Mouse (Mus musculus) gonadal fat pad, adult 2 months (tissue): Measurements from ENCODE around the gene Lrig1. TPM values are rescaled to one million over a fixed set of nuclear protein-coding genes. Genes with fewer than 3 reads are reported as not detected.
"Not testable (repeated sequence)": the region's sequence is repeated elsewhere in the genome, so short reads cannot be mapped to it uniquely, and the experiment has no call there.

ENCODE experiments used
- DNase-seq: peaks from one replicate; pipeline ENCODE4 v3.0.0-alpha.2; 2012; ENCODE audit warnings: low read depth
- polyA plus RNA-seq: library from polyadenylated mRNA; depleted of rRNA; stranded (reverse); fragments of >200 nt; gene quantifications from 2 replicates; pipeline ENCODE4 v1.2.3, GENCODE M21; 2012; rRNA removed

The Lrig1 gene
- polyA plus RNA-seq, 1 experiment, result 35.3 TPM

DNA sequence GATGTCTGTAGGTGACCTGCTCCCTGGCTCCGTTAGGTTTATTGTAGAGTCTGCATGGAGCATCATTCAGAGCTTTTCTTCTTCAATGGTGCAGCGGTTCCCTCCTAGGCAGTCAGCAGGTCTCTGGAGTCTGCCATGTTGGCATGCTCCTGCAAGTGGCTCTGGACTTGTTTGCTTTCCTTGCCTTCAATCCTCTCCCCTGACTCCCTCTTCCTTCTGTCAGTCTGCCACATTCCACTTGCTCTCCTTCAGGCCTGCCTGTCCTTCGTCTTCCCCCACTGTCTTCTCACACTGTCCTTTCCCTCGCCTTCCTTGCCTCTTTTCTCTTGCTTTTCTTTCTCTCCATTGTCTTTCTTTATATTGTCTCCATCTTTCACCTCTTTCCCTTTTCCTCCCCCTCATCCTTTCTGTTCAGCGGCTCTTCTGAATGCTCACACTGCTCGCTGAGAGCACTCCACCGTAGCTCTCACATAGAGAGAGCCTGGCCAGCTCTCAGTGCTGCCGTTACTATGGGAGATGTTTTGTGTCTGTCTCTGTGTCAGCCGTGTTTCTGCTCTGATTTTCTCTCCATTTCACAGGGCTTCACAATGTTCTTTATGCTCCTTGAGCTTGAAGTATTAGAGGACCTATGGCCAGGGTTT is 124.3 kb downstream of the Lrig1 start:
- DNase-seq, result no peak

DNA sequence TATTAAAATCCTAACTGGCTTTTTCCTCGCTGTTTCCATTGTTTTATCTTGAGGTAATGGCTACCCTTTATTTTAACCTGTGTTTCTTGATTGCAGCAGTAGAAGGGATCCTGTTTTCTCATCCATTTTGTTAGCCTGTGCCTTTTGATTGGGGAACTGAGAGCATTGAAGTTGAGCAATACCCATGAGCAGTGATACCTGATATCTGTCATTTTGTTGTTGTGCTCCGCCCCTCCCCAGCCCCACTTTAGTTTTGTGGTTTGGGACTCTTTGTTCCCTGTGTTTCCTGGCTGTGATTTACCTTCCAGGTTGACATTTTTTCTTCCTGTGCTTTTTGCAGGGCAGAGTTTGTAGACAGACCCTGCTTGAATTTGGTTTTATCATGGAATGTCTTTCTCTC is 131.9 kb downstream of the Lrig1 start:
- DNase-seq, result no peak

DNA sequence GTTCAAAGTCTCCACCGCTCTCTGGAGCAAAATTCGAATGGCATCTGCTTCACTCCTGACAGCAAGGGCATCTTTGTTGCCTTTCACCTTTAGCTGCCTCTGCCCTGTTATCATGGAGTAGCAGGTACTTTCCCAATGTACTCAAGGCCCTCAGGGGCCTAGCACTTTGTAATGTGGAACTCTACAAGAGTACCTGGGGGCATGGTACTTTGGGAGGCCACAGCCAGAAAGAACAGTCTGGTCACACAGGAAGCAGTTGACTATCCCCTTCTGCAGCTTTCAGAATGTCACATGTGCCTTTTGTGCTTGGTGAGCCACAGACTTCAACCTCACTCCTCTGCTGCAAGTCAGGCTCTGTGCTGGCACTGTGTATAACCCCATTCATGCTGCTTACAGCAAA is 134.2 kb downstream of the Lrig1 start:
- no peak for DNase-seq

DNA sequence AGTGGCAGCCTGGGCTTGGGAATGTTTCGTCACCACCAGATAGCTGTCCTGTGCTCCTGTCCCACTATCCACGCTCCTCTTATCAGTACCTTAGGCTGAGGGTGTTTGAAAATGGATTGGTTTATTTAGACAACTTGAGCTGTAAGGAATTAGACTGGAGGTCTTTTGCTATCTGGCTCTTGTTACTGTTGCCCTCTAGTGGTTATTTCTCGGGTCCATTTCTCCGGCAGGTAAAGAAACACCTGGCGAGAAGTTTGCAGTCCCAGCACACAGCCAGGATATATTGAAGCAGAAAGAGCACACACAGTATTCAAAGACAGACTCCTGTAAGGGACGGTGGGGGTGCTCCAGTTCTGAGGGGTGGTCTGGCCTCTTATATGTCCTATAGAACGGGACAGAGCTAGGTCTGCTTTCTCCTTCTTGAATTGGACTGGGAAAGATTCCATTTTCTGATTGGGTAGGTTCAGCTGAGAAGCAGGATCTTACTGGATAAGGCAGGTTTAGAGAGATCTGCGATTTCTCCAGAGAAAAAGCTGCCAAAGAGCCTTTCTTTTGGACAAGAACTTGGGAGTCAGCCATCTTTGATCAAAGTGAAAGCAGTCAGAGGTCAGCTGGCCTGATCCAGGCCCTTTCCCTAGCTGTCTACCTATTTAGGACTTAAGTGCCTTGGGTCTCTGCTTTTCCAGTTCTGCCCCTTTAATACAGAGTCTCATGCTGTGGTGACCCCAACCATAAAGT is 136.6 kb downstream of the Lrig1 start:
- no peak for DNase-seq

DNA sequence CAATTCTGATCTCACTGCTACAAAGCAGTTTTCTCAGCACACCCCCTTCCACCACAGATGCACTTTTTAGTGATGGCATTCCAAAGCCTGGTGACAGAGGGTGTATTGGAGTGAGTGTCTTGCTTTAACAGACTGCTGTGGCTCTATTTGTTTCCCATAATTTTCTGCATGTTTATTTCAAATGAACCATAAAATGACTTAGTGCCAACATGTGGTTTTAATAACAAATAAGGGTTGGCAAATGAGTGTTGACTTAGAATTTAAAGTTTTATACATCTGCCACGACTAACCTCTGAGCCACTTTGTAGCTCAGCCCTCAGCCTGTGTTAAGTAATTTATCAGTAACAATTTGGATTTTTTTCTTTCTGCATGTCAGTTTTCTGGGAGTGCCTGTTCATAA is 138.6 kb downstream of the Lrig1 start:
- DNase-seq, result no peak

DNA sequence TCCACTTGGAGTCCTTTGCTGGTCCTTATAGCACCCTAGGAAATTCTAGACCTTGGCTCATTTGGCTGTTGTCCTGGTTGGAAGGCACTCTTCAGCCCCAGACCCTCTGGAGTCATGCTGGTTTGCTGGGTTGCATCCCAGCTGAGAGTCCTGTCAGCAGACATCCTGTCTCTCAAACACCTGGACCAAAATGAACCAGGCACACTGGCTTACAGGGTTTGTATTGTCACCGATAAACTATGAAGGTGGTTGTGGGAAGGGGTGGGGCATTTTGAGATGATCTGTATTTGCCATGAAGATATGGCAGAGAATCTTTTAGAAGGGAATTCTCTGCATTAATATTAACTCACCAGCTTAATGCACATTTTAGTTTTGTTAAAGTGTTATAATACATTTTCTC is 139.1 kb downstream of the Lrig1 start:
- DNase-seq, result no peak

DNA sequence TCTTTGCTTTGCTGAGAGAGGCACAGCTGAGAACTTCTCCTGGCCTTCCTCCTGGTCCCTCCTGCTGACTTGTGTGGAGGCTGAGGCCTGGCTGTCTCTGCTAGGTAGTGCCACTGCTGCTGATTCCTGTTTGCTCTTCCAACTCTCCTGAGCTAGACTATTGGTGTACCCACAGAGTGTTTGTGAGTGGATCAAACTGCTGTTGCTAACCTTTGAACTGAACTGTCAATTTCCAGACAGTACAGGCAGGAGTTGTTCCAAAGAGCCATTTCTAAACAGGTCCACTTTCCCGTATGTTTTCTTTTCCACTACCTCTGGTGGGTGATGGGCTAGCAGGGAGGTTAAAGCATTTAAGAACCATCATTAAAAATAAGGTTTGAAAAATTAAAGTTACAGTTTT is 141.4 kb downstream of the Lrig1 start:
- DNase-seq, result not testable (repeated sequence)

Other genes starting within 250 kb of the Lrig1 start
- 9.2 and 10.6 TPM in 2 replicates for gene Slc25a26, start 199.8 kb downstream of the Lrig1 start, polyA plus RNA-seq